Mouse (Mus musculus) thymus, postnatal 4 days (tissue): Measurements from ENCODE around the gene Nle1.

Experiments used
- DNase-seq: peaks from one replicate; pipeline ENCODE4 v3.0.0; 2021

Nle1 gene

GRCm38 (mm10) chr11:82866850-82867564 is 41.2 kb downstream of the Nle1 start:
- DNase-seq: no peak

DNA sequence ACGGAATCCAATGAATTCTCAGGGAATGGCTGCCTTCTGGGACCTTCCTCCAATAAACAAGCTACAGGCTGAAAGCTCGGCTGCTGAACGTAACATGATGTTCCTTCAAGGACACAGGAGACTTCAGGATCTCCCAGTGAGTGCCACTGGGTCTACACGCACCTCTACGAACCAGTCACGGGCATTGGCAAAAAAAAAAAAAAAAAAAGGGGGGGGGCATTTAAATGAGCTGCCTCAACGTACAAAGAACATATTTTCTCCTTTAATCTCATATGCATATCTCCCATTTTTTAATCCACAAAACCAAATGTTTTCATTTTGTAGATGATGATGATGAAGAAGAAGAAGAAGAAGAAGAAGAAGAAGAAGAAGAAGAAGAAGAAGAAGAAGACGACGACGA is 42.3 kb downstream of the Nle1 start:
- no peak for DNase-seq

- no peak for DNase-seq
These were observed 44.7 kb downstream of the Nle1 start for GRCm38 (mm10) chr11:82863488-82863931.

GRCm38 (mm10) chr11:82863059-82863458 is 45.2 kb downstream of the Nle1 start:
- DNase-seq: no peak

DNA sequence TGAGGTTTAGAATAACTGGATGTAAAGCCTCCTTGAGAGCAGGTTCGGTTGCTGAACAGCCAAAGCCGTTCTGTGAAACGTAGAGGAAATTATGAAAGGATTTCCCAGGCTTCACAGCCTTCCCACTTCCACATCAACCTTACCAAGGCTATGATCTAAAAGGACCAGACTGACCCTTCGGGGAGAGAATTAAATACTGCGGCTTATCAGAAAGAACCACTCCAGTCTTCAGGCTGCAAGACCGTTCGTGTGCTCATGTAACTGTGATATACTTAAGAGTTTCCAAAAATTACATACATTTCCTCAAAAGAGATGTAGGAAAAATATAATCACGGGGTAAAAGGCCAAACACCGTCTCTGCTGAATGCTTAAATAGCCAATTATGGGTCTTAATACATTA is 45.6 kb downstream of the Nle1 start:
- no peak for DNase-seq

- no peak for DNase-seq
These were observed 46.7 kb downstream of the Nle1 start for GRCm38 (mm10) chr11:82861558-82861957.

DNA sequence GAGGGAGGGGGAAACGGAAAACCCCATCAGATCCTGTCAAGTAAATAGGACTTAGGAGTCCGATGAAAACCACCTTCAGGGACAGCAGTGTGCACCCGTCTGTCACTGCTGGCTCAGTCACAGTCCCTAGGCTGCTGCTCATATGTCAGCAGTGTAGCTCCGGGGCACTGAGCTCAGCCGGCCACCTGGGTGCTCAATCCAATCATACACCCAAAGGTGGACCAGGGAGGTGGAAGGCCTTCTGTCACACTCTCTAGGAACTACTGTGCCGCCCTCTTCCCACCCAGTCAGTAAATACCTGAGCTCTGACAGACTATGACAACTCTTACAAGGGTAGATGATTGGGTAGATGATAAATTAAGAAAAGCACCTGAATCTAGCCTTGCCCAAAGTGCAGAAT is 47.5 kb downstream of the Nle1 start:
- DNase-seq: peak; percentile 28

DNA sequence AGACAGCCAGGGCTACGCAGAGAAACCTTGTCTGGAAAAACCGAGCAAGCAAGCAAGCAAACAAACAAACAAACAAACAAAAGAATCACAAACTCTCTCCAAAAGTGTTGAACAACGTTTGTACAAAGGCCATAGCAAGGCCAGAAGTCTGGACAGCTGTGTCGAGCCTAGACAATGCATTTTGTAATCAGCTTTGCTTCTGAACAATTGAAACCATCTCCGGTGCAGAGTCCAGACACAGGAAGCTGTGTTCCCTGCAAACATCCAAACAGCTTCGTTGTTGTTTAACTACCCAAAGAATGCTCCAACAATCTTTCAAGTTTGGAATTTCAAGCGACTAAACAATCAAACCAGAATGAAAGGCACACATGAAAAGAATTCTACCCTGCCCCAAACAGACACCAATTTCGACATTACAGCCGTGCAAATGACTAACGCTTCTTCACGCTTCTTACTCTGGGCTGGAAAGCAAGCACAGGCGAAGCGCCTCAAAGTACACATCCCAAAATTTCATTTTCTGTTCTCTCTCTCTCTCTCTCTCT is 50.8 kb downstream of the Nle1 start:
- DNase-seq: no peak

DNA sequence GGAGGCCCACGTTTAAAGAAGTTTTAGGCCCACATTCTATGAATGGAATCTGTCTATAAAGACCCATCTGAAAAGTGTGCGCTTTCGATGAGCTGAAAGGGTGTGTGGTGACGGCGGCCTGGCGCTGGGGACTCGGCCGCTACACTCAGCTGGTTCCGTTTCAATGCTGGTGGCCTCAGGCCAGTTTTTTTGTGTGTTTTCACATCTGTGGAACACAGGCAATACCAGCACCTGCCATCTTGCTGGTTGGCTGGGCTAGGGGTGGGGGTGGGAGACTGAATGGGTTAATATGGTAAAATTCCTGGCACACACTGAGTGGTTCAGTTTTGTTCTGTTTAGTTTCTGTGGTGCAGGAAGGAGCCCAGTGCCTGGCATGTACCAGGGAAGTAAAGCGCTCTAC is 52.2 kb downstream of the Nle1 start:
- no peak for DNase-seq

- DNase-seq: no peak
These were observed 52.8 kb downstream of the Nle1 start for GRCm38 (mm10) chr11:82855327-82855973.

GRCm38 (mm10) chr11:82854111-82854510 is 54.1 kb downstream of the Nle1 start:
- DNase-seq: no peak

DNA sequence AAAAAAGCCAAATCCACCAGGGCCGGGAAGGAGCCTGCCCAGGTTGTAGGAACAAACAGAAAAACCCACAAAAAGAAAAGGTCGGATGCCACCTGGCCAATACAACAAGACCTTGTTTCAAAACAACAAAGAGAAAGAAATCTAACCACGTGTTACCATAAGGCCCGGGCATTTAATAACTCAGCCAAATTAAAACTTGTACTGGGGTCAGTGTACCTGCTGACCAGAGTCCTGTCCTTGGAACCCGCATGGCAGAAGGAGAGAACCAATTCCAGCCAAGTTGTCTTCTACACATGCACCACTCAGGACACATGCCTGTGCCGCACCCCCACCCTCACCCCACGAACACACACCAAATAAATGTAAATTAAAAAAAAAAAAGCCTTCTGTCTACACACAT is 55.3 kb downstream of the Nle1 start:
- DNase-seq: no peak

DNA sequence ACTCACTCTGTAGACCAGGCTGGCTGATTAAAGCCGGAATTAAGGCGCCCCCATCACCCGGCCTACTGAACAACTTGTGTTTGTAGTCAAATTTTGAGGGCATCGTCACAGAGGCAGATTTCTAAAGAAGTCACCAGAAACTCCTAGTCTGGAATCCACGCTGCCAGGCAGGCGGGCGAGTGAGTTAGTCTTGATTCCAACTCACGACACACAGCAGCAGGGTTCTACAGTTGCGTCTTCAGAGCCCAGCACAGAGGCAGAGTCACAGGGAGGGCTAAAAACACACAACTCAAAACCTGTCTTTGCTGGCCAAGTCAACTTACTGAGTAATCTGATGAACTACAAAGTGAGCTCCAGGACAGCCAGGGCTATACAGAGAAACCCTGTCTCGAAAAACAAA is 55.7 kb downstream of the Nle1 start:
- no peak for DNase-seq

- no peak for DNase-seq
These were observed 56.1 kb downstream of the Nle1 start for GRCm38 (mm10) chr11:82852115-82852514.
